Mouse (Mus musculus) spleen, postnatal 14 days (tissue): ENCODE data around the gene Gm7233.
"Not testable (repeated sequence)": the region's sequence is repeated elsewhere in the genome, so short reads cannot be mapped to it uniquely, and the experiment has no call there.

Experiments
- DNase-seq, 2 experiments: peaks; one replicate each; pipeline ENCODE4 v3.0.0; 2021 to 2022; ENCODE audit warnings: low spot score in 2 of 2

Gm7233 gene

DNA sequence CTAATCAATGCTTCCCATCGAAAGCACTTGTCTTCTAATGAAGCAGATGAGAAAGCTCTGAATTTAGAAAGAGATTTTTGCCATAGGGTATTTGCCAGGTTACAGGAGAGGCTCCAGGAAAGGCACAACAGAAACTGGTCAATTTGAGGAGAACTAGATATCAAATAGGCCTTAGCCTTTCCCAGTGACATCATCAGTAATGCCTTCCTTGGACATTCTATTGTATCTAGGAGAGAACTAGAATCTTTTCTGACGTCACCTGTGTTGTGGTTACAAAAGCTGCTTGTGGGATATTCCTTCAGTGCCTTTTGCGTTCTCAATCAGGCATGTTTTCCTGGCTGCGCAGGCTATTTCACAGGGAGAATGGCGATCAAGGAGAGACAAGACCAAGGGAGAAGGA is at the start of gene Gm7233:
Gene Gm7233, plus strand, starts transcription at position 301 of the 400 bp plus-strand sequence.
- not testable (repeated sequence) for DNase-seq

DNA sequence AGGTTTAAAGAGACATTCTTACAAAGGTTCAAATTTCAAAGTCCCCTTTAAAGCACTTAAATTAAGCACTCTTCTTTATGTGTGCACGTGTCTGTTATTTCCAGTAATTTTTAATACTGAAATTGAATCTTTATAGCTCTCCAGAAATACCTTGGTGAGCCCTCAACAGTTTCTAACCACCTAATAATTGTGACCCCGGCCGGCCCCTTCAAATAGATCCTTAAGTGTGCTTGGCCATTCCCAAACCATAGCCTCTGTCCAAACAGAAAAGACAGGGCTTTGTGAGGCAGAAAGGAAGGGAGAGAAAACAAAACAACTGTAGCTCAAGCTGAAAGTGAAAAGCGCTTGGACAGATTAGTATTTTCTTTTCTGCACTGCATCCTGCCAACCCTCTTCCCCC is 12.5 kb upstream of the Gm7233 start:
- DNase-seq: not testable (repeated sequence)

DNA sequence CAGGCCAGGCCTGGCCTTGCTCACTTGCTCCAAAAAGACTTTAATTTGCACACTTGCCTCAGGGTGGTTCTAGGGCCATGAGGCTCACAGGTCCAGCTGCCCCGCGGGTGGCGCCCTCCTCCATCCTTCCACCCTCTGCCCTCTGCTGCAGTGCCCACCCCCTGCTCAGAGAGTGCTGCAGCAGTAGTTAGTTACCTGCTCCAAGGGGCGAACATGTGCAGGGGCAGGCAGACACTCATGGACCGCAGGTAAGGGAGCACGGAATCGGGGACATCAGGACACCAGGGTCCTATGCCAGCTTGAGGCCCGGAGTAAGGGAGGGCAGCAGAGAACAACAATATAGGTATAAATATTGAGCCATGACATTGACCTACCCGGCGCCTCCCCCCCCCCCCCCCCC is 11.7 kb upstream of the Gm7233 start:
- not testable (repeated sequence) for DNase-seq

DNA sequence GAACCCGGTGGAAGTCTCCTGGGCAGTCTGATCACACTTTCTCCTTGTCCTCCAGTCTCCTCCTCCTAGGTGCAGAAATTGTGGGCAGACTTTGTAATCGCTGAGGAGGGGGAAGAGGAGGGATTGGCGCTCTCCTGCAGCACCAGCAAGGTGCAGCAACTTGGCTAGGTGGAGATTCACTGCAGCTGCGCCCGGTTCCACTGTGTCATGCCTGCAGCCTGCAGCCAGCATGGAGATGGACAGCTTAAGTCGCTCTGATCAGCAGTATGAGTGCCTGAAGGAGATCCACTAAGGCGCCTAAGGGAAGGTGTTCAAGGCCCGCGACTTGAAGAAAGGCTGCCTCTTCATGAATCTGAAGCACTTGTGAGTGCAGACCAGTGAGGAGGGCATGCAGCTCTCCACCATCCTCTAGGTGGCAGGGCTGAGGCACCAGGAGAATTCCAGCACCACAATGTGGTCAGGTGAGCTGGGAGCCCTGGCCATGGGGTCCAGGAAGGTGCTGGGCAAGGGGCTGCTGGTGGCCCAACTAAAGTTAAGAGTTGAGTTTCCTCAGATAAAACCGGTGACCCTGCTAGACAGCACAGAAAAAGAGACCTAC is 11.0 kb upstream of the Gm7233 start:
- DNase-seq: not testable (repeated sequence)

DNA sequence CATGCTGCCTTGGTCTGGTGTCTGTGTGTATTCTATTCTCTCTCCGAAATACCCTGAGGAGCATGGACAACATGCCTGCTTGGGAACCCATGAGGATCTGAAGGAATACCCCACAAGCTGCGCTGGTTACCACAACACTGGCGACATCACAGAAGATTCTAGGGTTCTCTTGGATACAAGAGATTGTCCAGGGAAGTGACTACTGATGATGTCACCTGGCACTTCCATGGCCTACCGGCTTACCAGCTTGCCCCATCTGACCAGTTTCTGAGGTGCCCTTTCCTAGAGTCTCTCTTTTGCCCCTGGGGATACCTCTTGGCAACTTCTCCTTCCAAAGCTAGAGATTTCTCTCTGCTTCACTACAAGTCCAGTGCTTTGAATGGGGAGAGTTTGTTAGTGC is 55.5 kb downstream of the Gm7233 start, which contains the start of gene Gm8122:
Gene Gm8122, minus strand, starts transcription at position 101 of the 400 bp plus-strand sequence.
- DNase-seq: not testable (repeated sequence)
